Mouse (Mus musculus) Muller cell, postnatal 12 days (primary cell): ENCODE data around the gene Pecr.
"Not testable (repeated sequence)": the region's sequence is repeated elsewhere in the genome, so short reads cannot be mapped to it uniquely, and the experiment has no call there.

Source experiments
- DNase-seq: peaks from one replicate; pipeline ENCODE4 v3.0.0-alpha.2; 2015; ENCODE audit errors: inconsistent ontology term

Pecr gene

DNA sequence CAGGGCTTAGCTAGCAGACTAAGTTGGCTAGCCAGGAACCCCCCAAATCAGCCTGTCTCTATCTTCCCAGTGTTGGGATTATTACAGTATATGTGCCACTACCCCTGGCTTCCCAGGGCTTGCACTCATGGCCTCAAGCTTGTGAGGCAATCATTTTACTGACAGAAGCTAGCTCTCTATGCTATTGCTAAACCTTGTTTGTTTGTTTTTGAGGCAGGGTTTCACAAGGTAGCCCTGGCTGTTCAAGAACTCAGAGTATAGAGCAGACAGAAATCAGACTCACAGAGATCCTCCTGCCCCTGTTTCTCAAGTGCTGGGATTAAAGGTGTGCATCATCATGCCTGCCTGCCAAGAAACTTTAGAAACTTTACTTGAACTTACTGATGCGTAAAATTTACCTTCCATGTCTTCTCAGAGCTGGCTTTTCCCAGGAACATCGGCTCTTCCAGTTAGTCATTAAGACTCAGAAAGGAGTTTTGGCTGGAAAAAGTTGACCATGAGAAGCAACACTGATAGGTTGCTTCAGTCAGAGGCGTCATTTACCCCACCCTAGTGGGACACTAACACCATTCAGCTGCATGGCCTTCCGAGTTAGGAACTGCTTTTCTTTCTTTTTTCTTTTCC lies 4.5 kb upstream of the Pecr start:
- DNase-seq, result no peak

DNA sequence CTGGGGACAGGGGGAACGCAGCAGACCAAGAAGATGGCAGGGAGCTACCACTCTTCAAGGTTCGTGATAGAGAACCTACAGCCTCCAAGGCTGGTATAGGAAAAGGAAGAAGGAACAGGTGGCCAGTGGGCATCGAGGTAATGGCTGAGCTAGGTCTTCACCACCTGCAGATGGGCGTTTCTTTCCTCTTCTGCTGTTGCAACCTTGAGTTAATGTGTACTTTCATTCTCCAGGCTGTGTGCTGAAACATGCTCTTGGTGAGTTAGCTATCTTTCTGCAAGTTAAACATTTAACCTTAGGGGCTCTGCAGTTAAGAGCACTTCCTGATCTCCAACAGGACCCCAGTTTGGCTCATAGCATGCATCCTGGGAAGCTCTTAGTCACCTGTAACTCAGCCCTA lies 3.8 kb upstream of the Pecr start:
- no peak for DNase-seq

DNA sequence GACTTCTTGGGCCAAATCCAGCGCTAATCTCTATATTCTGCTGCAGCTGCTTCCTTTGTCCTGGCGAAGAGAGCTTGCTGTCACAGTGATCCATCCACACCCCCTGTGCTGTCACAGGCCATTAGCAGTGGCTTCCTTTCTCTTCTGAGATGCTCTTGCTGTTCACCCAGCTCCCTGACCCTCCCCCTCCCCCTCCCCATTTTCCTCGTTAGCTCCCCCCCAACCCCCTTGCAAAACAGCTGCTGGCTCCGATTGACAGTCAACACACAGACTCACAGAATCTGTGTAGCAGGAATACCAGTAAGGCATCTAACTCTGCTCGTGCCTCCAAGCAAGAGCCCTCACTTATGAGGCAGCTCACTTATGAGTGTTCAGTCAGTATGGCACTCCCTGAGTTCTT lies 2.8 kb upstream of the Pecr start:
- DNase-seq, result no peak

DNA sequence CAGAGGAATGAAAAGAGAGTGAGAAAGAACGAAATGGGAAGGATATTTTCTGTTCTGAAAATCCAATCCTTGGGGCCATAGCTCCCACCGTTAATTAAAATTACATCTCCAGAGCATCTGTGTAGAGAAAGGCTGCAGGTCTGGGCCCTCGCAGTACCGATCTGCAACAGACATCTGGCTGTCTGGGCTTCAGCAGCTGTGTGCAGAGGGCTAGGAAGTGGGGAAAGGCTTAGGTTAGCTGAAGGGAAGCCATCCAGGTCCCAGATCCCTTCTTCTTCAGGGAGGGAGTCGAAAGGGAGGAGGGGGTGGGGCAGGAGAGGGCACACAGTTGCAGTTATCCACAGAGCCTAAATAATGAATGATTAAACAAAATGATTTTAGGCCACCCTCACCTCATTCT lies 425 bp upstream of the Pecr start:
- no peak for DNase-seq

DNA sequence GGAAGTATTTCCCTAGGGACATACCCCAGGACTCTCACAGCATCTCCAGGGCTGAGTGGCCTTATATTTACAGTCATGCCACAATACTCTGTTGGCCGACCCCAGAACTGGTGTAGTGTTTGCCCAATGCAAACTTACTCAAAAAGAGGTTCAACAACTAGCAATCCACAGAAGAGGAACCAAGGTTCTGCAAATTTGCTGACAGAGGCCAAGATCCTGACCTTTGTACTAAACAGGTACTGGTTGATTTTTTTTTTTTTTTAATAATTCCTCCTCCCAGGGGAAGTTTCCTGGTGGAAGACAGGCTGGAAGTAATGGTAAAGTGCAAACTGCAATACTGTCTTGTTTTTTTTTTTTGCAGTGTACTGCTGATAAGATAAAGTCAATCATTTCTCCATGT lies 1.5 kb downstream of the Pecr start:
- DNase-seq, result no peak

DNA sequence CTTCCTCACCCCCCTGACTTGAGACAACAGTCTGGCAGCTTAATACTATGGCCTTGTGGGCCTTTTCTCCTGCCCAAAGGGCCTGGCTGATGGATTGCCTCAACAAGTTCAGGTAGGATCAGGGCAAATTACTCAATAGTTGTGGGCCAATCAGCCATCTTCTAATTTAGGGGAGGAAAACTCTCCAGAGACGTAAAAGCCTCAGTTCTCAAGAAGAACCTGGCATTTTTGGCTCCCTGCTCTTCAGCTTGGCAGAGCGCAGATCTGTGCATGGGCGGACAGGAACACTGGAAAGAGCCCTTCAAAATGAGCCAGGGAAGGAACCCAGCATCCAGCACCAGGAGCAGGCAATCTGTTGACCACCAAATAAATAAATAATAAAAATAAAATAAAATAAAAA lies 6.0 kb downstream of the Pecr start:
- DNase-seq, result no peak

DNA sequence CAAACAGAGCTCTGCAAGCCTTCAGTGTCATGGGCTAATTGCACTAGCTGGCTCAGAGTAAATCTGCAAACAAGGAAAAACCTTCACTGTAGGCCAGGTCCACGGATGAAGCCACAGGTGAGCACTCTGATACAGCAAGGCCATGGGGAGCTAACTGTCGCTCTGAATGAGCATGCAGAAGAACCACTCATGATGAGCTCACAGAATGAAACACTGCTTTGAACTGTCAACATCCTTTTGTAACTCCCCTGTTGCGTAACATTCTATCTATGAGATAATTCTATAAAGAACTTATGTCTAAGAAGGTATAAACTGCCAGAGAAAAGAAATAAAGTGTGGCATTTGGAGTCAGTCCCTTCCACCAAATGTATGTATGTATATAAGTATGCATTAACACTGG lies 21.0 kb downstream of the Pecr start:
- no peak for DNase-seq

DNA sequence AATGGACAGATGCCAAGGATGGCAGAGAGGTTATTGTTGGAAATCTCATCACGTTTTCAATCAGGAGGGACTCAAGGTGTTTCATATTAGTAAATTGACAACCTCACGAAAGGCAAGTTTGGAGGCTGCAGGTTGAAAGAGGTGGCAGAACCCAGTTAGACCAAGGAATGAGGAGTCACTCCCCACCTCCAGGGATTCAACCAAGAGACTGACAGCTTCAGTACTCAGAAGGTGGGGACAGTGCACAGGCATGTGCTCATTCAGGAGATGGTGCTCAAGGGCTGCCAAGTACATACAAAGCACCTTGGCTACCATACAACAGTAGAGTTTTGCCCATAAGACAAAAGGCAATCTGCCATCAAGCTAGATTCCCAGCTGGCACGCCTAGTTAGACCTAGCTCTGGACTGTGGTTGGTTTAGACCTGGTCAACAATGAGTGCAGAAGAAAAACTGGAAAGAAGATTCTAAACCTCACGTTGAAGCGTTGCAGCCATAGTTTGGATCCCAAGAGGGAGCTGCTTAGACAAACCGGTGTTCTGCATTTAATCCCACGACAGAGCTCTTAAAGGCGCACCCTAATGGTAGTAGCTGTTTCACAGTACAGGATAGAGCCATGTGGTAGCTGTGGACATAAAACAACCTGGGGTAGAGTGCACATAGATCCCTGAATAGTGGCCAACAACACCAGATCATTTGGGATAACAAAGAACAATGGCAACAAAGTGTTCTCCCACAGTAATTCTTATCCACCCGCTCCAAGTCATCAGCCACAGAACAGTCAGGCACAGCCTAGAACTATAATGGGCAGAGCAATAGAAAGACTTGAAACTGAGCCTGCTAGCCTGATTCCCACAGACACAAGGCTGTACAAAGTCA lies 27.5 kb downstream of the Pecr start:
- DNase-seq, result peak; percentile 21

DNA sequence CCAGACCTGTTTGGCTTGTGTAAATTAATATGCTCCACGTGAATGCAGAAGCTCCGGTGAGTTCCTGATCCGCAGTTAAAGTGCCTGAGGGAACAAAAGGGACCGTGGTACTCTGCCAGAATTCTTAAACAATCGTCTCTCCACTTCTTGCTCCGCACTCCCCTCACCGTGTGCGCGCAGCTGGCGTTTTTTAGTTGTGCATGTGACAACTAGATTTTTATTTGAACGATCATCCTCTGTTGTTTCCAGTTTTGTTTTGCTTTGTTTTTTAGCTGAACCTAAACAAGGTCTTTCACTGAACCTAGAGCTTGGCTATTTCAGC lies 28.3 kb downstream of the Pecr start:
- peak; percentile 75 for DNase-seq

DNA sequence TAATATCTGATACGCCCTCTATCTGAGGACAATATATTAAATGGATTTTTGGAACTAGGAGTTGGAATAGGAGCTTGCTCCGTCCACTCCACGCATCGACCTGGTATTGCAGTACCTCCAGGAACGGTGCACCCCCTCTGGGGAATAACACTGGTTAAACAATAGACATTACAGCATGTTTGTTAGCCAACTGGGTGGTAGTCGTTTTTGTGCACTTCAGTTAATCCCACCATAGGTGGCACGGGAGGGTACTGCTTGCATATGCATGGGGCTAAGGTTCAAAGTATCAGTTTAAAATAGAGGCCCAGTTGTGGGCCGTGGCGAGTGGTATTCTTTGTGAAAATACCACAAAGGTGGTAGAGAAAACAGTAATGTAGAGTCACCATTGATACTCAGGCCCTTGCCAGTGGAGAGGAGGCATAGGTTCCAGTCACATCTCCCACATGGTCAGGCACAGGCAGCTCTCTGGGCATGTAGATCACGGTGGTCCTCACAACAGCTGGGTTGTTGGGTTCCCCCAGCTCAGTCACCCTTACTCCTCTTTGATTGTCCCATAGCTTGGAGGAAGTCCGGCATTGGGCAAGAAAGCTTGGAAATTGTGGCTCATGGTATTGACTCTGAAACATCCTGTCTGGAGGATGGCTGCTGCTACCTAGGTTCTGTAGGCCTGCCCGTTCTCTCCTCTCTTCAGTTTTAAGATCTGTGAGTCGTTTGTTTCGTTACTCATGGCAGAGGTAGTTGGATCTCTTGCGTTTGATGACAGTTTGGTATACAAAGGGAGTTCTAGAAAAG lies 28.9 kb downstream of the Pecr start:
- peak; percentile 94 for DNase-seq

DNA sequence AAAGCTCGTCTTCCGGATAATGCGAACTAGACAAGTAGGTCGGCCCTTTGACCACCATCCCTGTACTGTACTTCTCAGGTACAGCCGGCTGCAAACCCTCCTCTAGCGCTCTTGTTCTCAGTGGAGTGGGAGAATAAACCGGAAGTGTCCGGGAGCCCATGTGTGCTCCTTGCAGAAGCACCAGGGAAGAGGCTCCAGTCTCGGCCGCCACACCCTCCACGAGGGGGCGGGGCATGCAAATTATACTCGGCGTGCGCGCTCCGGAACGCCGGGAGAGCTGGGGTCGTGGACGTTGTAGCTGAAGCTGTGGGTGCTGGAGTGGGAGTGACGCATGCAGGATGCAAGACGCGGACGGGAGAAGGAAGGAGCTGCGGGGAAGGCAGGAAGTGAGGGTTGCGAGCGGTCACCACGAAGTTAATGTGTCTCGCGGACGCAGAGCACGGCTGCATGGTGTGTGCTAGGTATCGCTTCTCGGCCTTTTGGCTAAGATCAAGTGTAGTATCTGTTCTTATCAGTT lies 29.5 kb downstream of the Pecr start:
- DNase-seq, result peak; percentile 93

DNA sequence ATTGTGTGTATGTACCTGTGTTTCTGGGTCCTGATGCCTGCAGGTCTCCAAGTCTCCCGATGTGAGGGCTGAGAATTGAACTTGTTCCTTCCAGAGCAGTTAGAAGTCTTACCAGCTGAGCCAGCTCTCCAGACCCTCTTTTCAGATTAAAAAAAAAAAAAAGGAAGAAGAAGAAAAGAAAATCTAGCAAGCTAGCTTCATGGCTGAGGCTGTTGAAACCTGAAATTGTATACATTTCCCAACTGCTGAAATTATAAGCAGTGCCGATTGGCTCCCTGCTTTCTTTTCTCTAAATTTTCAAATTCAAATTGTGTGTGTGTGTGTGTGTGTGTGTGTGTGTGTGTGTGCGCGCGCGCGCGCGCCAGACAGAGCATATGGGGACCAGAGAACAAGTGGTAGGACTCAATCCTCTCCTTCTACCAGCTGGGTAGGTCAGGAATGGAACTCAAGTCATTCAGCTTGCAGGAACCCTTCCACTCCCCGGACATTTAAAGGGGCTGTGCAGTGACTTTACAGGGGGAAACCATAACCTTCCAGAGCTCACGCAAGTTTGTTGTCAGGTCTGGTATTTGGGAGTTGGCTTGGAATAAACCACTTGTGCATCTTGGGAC lies 30.1 kb downstream of the Pecr start:
- no peak for DNase-seq

DNA sequence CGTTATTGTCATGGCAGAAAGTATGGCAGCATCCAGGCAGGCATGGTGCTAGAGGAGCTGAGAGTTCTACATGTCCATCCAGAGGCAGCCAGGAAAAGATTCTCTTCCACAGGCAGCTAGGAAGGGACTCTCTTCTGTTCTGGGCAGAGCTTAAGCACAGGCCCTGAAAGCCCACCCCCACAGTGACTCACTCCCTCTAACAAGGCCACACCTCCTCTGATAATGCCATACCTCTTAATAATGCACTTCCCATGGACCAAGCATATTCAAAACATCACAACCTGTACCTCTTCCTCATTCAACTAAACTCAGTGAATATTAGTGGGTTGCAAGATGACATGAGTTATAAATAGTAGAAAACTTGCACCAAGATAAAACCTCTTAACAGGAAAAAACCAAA lies 32.3 kb downstream of the Pecr start:
- DNase-seq, result no peak

DNA sequence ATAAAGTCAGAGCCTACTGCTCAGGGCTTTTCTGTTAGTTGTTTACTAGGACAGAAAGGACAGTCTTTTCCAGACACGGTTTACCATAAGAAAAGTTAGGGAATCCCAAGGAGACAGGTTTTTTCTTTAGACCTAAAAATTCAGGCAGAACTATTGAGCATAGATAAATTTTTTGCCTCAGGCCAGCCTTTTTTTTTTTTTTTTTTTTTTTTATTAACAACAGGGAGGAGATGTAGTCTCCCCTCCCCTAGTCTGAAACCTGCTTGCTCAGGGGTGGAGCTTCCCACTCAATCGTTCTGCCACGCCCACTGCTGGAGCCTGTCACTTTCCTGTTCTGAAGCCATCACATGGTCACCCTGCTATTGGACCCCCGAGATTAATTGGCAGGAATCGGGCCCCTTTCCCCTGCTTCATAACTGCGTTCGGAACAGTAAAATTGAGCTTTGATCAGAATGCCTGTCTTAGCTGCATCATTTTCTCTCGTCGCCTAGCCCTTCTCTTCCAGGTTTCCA lies 35.8 kb downstream of the Pecr start:
- DNase-seq, result not testable (repeated sequence)

DNA sequence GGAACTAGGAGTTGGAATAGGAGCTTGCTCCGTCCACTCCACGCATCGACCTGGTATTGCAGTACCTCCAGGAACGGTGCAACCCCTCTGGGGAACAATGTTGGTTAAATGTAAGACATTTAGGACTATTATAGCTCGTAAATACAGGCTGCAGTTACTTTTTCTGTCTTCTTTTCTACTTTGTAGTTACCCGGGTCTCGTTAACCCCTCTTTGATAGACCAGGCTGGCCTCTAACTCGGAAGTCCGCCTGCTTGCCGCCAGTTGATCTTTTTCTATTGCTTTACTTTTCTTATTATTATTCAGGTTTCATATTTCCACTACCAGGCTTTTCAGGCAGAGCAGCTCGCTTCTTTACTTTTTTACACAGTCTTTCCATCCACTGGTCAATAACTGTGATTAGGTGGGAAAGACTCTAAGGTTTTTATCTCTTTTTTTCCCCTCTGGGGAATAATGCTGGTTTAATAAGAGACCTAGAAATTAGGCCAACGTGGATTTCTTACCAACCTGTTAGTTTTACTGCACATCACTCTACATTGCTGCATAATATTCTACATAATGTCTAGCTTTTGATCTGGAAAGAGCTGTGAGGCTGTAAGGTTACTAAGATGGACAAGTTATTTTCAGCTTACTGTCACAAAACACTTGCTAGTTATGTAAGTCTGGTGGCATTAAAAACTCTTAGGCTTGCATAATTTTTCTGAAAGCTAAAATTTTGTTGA lies 39.6 kb downstream of the Pecr start:
- peak; percentile 86 for DNase-seq

DNA sequence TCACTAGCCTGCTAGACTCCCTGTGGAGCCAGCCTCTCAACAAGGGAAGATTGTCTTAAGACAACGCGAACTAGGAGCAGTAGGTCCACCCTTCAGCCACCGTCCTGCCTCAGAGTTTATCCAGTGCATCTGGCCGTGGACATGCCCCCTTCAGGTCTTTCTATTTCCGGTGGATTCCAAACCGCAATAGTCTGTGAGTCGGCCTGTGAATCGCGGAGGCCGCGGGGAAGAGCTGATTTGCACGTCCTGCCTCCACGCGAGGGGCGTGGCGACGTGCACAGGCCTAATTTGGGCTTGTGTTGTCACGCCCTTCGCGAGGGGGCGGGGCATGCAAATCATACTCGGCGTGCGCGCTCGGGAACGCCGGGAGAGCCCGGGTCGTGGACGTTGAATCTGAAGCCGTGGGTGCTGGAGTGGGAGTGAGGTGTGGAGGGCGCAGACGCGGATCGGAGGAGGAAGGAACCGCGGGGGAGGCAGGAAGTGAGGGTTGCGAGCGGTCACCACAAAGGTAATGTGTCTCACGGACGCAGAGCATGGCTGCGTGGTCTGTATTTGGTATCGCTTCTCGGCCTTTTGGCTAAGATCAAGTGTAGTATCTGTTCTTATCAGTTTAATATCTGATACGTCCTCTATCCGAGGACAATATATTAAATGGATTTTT lies 40.3 kb downstream of the Pecr start:
- peak; percentile 98 for DNase-seq

DNA sequence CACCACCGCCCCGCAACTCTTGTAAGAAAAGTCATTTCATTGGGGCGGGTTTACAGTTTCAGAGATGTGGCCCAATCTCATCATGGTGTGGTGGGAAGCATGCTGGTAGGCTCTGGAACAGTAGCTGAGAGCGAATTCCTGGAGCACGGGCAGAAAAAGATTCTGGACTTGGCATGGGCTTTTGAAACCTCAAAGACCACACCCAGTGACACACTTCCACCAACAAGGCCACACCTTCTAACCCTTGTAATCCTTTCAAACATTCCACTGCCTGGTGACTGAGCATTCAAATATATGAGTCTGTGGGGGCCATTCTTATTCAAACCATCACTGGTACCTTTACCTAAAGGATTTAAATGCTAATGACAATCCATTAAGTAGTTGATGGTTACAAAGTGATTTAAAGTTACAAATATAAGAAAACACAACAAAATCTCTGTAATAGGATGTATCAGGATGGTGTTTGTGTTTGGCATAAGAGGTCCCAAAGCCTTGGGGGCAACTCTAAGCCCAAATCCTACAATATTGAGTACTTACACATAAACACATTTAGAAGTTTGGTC lies 41.5 kb downstream of the Pecr start:
- no peak for DNase-seq

DNA sequence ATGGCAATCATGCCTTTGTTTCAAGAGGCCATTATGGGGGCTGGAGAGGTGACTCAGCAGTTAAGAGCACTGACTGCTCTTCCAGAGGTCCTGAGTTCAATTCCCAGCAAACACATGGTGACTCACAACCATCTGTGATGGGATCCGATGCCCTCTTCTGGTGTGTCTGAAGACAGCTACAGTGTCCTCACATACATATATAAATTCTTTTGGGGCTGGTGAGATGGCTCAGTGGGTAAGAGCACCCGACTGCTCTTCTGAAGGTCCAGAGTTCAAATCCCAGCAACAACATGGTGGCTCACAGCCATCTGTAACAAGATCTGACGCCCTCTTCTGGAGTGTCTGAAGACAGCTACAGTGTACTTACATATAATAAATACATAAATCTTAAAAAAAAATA lies 45.0 kb downstream of the Pecr start:
- not testable (repeated sequence) for DNase-seq

DNA sequence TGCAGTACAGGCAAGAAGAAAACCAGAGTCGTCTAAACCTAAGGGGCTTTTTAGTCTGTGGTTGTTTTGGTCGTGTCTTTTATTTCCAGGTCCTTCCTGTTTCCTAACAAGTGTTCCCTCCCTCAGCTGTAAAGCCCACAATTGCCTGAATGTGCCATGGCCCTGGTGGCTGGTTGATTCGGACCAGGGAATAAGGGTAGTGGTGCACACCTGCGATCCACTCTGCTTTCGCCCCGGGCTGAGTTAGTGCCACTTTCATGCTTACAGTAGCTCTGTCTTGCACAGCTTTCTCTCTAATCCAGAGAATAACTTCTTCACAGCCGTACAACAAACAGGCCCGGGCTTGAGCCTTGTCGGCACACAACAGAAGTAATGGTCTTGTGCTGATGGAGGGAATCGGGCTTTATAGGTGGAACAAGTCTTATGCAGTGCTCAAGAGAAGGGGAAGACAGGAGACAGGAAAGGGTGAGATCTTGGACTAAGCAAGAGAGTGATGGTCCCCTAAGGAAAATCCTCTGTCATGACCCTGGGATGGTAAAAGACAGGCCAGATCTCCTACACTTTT lies 46.0 kb downstream of the Pecr start:
- no peak for DNase-seq
